Mouse (Mus musculus) G1E (cell line): ENCODE data around the gene Slc26a1. TPM values are rescaled to one million over a fixed set of nuclear protein-coding genes. Genes with fewer than 3 reads are reported as not detected.

Source experiments
- ATAC-seq: 2 replicates; pipeline ENCODE4 v1.8.0; 2016; ENCODE audit warnings: mild to moderate bottlenecking; ENCODE audit not compliant: insufficient number of reproducible peaks, poor library complexity, low FRiP score, severe bottlenecking; ENCODE audit errors: extremely low read depth
- DNase-seq: peaks from one replicate; pipeline ENCODE4 v3.0.0; 2012; ENCODE audit warnings: low spot score
- H3K27me3 ChIP-seq: 2 replicates; pipeline ENCODE4 v1.6.1; 2012; ENCODE audit warnings: mild to moderate bottlenecking, low read length, inconsistent platforms; ENCODE audit not compliant: insufficient read depth
- H3K36me3 ChIP-seq: replicated peaks from 2 replicates; pipeline ENCODE3; 2012; ENCODE audit warnings: mild to moderate bottlenecking, inconsistent platforms
- H3K4me1 ChIP-seq: 2 replicates; pipeline ENCODE4 v1.6.1; 2012; ENCODE audit warnings: low read depth, low read length, inconsistent platforms, mixed read lengths; ENCODE audit not compliant: insufficient read depth
- H3K4me3 ChIP-seq: 2 replicates; pipeline ENCODE4 v1.5.1; 2012; ENCODE audit warnings: low read depth, mild to moderate bottlenecking, inconsistent platforms, low read length, moderate library complexity, mixed read lengths
- H3K9me3 ChIP-seq: replicated peaks from 2 replicates; pipeline ENCODE4 v1.6.1; 2012; ENCODE audit warnings: inconsistent platforms
- CTCF ChIP-seq: IDR thresholded peaks from 2 replicates; pipeline ENCODE4 v1.5.1; 2012; ENCODE audit warnings: low read depth, low read length, inconsistent platforms, mixed read lengths
- GATA1 ChIP-seq: IDR thresholded peaks from 2 replicates; pipeline ENCODE4 v1.6.1; 2012; ENCODE audit warnings: borderline replicate concordance, low read length, inconsistent platforms, mixed read lengths
- GATA2 ChIP-seq: IDR thresholded peaks from 2 replicates; pipeline ENCODE4 v1.6.1; 2012; ENCODE audit warnings: low read depth, low read length, inconsistent platforms, borderline replicate concordance
- POLR2AphosphoS5 ChIP-seq: IDR thresholded peaks from 2 replicates; pipeline ENCODE4 v1.6.1; 2012; ENCODE audit warnings: low read depth, low read length, inconsistent platforms; ENCODE audit not compliant: insufficient replicate concordance
- TAL1 ChIP-seq: conservative IDR thresholded peaks from 2 replicates; pipeline ENCODE4 v1.6.1; 2012; ENCODE audit warnings: low read depth, low read length, inconsistent platforms, mixed read lengths
- polyA plus RNA-seq: library from polyadenylated mRNA; stranded (reverse); fragments of >175 nt; gene quantifications from 2 replicates; pipeline ENCODE4 v1.2.3, GENCODE M21; 2012
- total RNA-seq, 2 experiments: library from RNA; stranded (forward) in 1 of 2; stranded (reverse) in 1 of 2; fragments of 200-1000 nt in 1 of 2; fragments of >200 nt in 1 of 2; fragmentation: Nextera tagmentation in 1 of 2; gene quantifications; 2 replicates each; pipeline ENCODE4 v1.2.3; 2014 to 2017

Gene Slc26a1
- total and polyA plus RNA-seq, 3 experiments, result 0.93 to 2.0 (median 1.2) TPM

GRCm38 (mm10) chr5:108662772-108663171, 12.6 kb downstream of the Slc26a1 start:
- no peaks in the 10 kb centered on the region for H3K27me3 ChIP-seq
- H3K4me3 ChIP-seq, result no peak overlapping the region
- no peaks in the 10 kb centered on the region for H3K9me3 ChIP-seq
- H3K36me3 ChIP-seq, result peaks cover 18% of the 10 kb centered on the region
- H3K4me1 ChIP-seq, result peaks cover 41% of the 10 kb centered on the region
- ATAC-seq (no peak), DNase-seq (no peak)
- TF ChIP-seq POLR2AphosphoS5 (no peak), GATA2 (no peak), GATA1 (no peak), TAL1 (no peak)

GRCm38 (mm10) chr5:108660632-108661268, 14.6 kb downstream of the Slc26a1 start:
- peaks cover 38% of the 10 kb centered on the region for H3K36me3 ChIP-seq
- peak; percentile 96 for ATAC-seq

GRCm38 (mm10) chr5:108659698-108660631, 15.4 kb downstream of the Slc26a1 start, which contains the start of gene Idua:
Idua (plus strand) TSS chr5:108660331.
- H3K27me3 ChIP-seq, result no peaks in the 10 kb centered on the region
- no peak for TF ChIP-seq CTCF
- no peak for TF ChIP-seq GATA1
- no peak for TF ChIP-seq TAL1
- no peak for TF ChIP-seq POLR2AphosphoS5
- TF ChIP-seq GATA2, result no peak
- peak; percentile 31; the same call in 1 of the 2 replicates for ATAC-seq

More at GRCm38 (mm10) chr5:108660632-108661268, 14.6 kb downstream of the Slc26a1 start:
- Histone ChIP-seq H3K27me3 (no peaks in the 10 kb centered on the region), H3K4me1 (peaks cover 45% of the 10 kb centered on the region), H3K9me3 (no peaks in the 10 kb centered on the region), H3K4me3 (peak overlapping the region; percentile 96)
- TF ChIP-seq GATA2, result no peak
- TF ChIP-seq CTCF, result no peak
- no peak for TF ChIP-seq TAL1
- no peak for TF ChIP-seq GATA1
- no peak for TF ChIP-seq POLR2AphosphoS5
- peak; percentile 93 for DNase-seq

GRCm38 (mm10) chr5:108658611-108659010, 16.8 kb downstream of the Slc26a1 start:
- ATAC-seq (no peak), DNase-seq (no peak)
- Histone ChIP-seq H3K36me3 (peaks cover 59% of the 10 kb centered on the region), H3K27me3 (no peaks in the 10 kb centered on the region), H3K9me3 (no peaks in the 10 kb centered on the region), H3K4me3 (no peak overlapping the region), H3K4me1 (peaks cover 51% of the 10 kb centered on the region)
- TF ChIP-seq TAL1, result no peak

More at GRCm38 (mm10) chr5:108659698-108660631, 15.4 kb downstream of the Slc26a1 start, which contains the start of gene Idua:
- Histone ChIP-seq H3K4me3 (peak within 1 kb of the TSS; percentile 96), H3K36me3 (peaks cover 45% of the 10 kb centered on the region), H3K9me3 (no peaks in the 10 kb centered on the region), H3K4me1 (peaks cover 51% of the 10 kb centered on the region)
- no peak for DNase-seq

GRCm38 (mm10) chr5:108657406-108657805, 18.0 kb downstream of the Slc26a1 start:
- H3K4me3 ChIP-seq, result no peak overlapping the region
- no peaks in the 10 kb centered on the region for H3K9me3 ChIP-seq
- H3K4me1 ChIP-seq, result peaks cover 51% of the 10 kb centered on the region
- DNase-seq (no peak), ATAC-seq (no peak)
- H3K27me3 ChIP-seq, result no peaks in the 10 kb centered on the region
- H3K36me3 ChIP-seq, result peaks cover 71% of the 10 kb centered on the region
- TF ChIP-seq GATA2, result no peak
- no peak for TF ChIP-seq POLR2AphosphoS5
- no peak for TF ChIP-seq TAL1
- no peak for TF ChIP-seq CTCF
- no peak for TF ChIP-seq GATA1

- ATAC-seq (no peak), DNase-seq (no peak)
- Histone ChIP-seq H3K27me3 (no peaks in the 10 kb centered on the region), H3K36me3 (peaks cover 84% of the 10 kb centered on the region), H3K4me3 (no peak overlapping the region), H3K9me3 (no peaks in the 10 kb centered on the region), H3K4me1 (peaks cover 54% of the 10 kb centered on the region)
- TF ChIP-seq CTCF (no peak), GATA1 (no peak), POLR2AphosphoS5 (no peak), TAL1 (no peak), GATA2 (no peak)
Observed at GRCm38 (mm10) chr5:108655891-108656650, 19.3 kb downstream of the Slc26a1 start.
